Mouse (Mus musculus) layer of hippocampus, adult 9-10 months (tissue): ENCODE data around the gene Scgb1b29.
"Not testable (repeated sequence)": the region's sequence is repeated elsewhere in the genome, so short reads cannot be mapped to it uniquely, and the experiment has no call there.

Experiments used
- DNase-seq: peaks from one replicate; pipeline ENCODE4 v3.0.0; 2022; ENCODE audit warnings: low spot score

Gene Scgb1b29

GRCm38 (mm10) chr7:32441241-32441640 lies at the start of gene Scgb1b29:
Gene Scgb1b29, plus strand, starts transcription at chr7:32441541.
- not testable (repeated sequence) for DNase-seq

- not testable (repeated sequence) for DNase-seq
These were observed 12.7 kb upstream of the Scgb1b29 start for GRCm38 (mm10) chr7:32428636-32429035.
